Mouse (Mus musculus) left cerebral cortex, postnatal 36 days (tissue): ENCODE measurements around the gene Slc39a12. TPM values are rescaled to one million over a fixed set of nuclear protein-coding genes. Genes with fewer than 3 reads are reported as not detected.

Source experiments
- DNase-seq, 2 experiments: peaks; one replicate each; pipeline ENCODE4 v3.0.0; 2021 to 2022; ENCODE audit warnings: low spot score in 2 of 2, mixed read lengths in 1 of 2
- intact Hi-C: fragments of 180-260 bp; cut with DNase I; formaldehyde crosslinking; loops from one replicate; pipeline ENCODE4 v1.15.1; 2025
- total RNA-seq, 2 experiments: library from RNA; stranded (reverse); gene quantifications; 2 replicates each; pipeline ENCODE4 v1.2.3; 2021

Slc39a12 gene
- 10 to 100 TPM; 35.6 to 38.1 TPM for total RNA-seq

DNA sequence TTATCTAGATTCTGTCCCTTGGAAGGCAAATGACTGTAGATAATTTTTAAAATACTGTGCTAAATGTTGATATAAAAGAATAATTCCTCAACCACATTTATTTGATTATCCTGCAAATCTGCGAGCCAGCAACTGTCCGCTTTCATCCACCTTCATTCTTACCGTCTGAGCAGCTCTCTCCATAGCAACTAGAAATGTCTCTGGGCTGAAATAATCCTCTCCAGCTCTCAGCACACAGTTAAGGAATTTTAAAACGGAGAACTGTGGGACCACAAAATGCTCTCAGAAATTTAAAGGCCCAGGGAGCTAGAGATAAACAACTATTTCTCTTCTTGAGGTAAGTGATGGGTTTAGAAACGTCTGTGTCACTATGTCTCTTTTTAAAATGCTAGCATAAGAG lies at the start of gene Slc39a12:
Slc39a12 (plus strand) TSS at position 155 of the 400 bp plus-strand sequence.
- intact Hi-C loops = loop anchor here (2.0 kb wide), 1 partner anchor 45 kb away; no protein-coding TSS in a partner anchor
- DNase-seq = no peak

DNA sequence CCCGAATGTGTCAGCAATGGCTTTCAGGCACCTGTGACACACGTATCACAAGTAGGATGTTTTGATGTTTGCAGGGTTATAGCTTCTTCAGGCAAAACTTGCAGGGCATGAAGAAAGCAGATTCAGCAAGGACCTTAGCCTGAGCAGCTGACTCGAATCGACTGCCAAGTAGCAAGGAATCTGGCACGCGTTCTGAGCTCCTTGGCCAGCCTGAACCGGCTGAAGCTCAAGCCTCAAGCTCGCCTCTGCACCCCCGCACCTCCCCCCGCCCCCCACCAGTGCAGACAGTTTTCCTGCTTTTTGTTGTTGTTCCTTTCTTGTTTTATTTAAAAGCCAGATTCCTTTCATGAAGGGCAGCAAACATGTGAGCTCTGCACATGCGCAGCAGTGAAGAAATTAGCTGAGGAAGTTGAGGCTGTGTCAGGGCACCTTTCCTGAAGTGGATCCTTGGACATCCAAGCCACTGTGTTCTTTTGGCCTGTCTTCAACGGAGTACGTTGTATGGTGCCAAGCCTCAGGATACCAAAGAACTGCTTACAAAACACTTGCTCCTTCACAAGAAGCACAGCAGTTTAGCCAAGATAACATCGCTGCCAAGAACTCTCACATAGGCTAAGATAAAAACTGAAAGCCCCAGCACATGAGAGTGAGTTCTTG lies 46.3 kb upstream of the Slc39a12 start:
- peak; percentile 48 to 53 for DNase-seq
- intact Hi-C loops = loop anchor here (2.0 kb wide), 1 partner anchor 47 kb away; the partner anchor contains the start of gene Slc39a12

DNA sequence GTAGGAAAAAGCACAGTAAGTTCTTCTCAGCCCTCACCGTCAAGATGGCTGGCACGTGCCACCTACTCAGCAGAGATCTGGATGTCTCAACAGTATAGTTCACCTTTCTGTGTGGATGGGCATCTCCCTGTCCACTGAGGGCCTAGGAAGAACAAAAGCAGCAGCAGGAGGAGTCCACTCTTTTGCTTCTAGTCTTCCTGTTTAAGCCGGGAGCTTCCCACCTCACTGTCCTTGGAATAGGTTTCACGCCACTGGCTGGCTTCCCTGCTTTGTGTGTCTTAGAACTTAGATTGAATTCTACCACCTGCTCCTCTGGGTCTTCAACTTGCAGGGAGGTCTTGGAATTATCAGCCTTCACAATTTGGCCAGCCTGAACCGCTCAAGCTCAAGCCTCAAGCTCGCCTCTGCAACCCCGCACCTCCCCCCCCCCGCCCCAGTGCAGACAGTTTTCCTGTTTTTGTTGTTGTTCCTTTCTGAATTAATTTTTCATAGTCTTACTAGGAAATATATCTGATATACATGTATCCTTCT lies 45.7 kb upstream of the Slc39a12 start:
- intact Hi-C loops = loop anchor here (2.0 kb wide), 1 partner anchor 46 kb away; the partner anchor contains the start of gene Slc39a12
- DNase-seq = no peak

DNA sequence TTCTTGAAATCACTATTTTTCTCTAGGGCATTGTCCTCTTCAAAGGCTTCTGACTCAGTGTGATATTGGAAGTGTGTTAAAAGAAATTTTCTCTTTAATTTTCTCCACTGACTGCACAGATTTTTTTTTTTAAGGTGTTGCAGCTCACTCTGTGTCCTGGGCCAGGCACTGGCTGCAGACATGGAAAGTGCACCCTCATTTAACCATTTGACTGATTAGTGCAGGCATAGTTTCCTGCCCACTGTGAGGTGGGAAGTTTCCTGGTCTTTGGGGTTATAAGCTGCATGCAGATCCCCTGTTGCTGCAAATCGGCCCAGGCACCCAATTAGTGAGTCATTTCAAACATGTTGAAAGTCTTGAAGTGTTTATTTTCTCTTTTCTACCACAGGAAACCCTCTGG lies 740 bp downstream of the Slc39a12 start:
- DNase-seq = no peak
- intact Hi-C loops = loop anchor here (2.0 kb wide), 1 partner anchor 46 kb away; no protein-coding TSS in a partner anchor

DNA sequence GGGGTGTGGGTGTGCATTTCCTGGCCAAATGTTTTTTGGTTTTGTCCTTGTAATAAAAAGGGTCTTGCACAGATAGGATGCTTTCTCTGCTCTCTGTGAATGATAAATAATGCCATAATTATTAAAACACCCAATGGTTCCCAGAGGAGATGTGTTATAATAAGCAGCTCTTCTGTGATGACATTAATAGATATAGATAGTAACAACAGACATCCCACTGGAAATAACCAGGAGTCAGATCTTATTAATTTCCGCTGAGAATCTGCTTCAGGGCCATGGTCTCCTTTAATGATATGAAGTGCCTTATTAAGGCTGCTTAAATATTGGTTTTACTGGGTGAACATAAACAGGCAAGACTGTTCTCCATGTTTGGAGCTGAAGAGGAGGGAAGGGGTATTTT lies 2.8 kb downstream of the Slc39a12 start:
- intact Hi-C loops = no loop called here
- DNase-seq = no peak

DNA sequence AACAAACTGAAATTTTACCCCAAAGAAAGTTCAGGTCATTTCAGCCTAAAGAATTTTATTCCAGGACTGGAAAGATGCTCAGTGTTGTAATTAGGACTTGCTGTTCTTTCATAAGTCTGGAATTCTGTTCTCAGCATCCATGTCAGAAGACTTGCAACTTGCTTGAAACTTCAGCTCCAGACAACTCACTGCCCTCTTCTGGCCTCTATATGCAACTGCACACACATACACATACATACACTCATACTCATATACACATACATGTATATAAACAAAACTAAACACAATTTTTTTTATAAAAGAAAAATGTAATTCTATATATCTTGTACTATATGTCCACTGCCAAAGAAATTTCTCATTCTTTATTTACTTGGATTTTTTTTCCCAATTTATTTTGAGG lies 14.9 kb downstream of the Slc39a12 start:
- intact Hi-C loops = no loop called here
- DNase-seq = no peak

DNA sequence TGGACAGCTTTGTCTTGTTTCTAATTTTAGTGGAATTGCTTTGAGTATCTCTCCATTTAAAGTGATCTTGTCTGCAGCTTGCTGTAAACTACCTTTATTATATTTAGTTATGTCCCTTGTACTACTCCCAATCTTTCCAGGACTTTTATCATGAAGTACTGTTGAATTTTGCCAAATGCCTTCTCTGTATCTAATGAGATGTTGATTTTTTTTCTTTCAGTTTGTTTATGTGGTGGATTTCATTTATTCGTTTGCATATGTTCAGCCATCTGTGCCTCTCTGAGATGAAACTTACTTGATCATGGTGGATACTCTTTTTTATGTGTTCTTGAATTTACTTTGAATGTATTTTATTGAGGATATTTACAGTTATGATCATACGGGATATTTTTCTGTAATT lies 40.9 kb downstream of the Slc39a12 start:
- no peak for DNase-seq
- intact Hi-C loops = no loop called here

DNA sequence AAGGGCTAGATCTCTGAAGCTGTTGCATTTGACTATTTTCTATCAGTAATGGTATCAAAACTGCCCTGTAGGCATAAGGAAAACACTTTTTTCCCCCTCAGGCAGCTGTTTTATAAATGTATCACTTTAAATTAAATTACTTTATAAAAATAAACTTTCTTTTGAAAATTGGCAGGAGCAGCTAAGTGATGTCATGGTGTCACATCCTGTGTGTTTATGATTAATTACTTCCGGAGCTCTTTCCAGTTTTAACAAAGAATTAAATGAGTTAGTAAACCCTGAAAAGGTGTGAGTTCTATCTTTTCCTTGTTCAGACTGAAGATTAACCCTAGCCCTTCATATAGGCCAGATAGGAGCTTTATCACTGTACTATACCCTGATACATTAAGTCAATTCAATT lies 59.2 kb downstream of the Slc39a12 start:
- intact Hi-C loops = no loop called here
- no peak for DNase-seq

DNA sequence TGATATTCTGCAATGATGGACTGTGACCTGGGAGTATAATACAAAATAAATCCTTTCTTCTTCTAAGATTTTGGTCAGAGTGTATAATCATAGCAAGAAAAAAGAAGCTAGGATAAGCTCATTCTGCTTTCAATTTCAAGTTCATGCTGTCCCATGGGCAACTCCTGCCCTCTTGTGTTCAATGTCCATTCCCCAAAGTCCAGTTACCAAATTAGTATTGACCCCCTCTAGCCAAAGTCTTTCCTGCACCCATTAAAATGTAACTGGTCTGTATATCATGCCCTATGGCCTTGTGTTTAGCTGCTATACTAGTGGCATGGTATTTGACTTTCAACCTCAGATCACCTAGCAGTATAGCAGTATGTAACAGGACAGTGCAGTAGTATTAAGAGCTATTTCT lies 62.8 kb downstream of the Slc39a12 start:
- DNase-seq = no peak
- intact Hi-C loops = no loop called here

DNA sequence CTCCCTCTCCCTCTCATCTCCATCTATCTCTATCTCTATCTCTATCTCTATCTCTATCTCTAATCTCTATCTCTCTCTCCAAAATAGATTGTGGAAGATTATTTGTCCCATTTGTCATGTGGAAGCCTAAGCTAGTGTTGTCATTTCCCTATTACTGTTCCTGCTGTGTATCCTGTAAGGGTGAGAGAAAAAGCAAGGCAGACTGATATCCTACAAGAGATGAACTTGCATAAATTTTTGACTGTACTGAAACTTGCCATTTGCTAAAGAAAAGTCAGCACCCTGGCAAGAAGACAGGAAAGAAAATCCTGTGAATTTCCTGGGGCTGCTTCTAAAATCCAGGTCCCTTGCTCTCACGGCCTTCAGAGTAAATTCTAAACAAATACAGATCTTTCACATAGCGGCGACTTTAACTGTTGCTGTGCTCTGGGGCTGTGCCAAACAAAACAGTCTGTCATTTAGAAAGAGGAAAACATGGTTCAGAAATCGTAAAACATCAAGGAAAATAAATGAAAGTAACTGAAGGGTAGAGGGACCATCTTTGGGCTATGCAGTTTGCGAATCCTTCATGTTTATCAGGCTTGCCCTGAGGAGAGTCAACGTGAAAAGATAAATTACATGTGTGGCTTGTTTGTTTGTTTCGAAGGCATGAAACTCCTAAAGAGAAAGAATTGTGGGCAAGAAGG lies 67.0 kb downstream of the Slc39a12 start:
- intact Hi-C loops = no loop called here
- DNase-seq = no peak

DNA sequence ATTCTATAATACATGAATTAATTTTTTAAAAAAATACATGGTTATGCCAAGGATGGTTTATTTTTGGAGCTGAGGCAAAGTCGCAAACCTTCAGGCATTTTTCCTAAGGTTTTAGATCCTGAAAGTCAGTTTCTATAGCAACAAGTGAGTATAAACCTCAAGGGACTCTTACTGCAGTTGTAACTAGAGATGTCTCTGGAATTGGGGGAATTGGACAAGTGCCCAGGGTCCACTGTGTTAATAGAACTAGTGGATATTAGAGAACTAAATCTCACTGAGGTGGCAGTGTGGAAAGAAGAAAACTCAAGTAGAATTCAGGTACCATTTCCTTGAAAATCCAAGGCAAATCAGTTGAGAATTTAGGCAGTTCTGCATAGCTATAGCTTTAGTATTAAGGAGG lies 76.3 kb downstream of the Slc39a12 start:
- no peak for DNase-seq
- intact Hi-C loops = no loop called here

DNA sequence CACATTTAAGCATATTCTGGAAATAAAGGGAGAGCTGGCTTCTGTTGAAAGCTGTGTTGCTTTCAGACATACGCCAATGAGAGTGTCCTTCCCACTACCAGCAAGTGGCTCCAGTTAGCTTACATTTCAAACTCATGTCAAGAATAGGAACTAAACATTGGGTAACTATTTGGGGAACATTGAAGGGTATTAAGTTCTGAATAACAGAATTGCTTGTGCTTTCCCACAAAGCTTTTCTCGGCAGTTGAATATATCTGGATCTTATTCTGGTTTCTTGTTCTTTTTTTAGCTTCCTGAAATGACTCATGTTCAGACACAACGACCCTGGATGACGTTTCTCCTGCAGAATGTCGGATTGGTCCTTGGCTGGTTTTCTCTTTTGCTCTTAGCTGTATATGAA lies 106.0 kb downstream of the Slc39a12 start:
- intact Hi-C loops = no loop called here
- no peak for DNase-seq

DNA sequence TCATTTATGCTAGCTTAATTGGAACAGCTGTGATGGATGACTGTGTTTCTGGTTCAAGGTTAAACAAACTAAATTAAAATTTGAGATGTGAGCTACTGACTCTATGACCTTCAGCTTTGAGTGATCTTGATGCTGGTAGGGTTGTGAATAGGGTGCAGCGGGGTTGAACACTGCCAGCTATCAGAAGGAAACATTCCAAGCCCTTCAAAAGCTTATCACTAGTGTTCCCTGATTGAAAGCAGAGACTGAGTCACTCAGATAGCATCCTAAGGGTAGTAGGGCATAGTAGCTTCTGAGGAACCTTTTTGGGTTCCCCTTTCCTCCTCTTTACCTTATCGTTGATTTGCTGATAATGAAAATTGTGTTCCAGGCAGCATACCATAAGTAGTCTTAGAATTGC lies 108.0 kb downstream of the Slc39a12 start:
- no peak for DNase-seq
- intact Hi-C loops = no loop called here

DNA sequence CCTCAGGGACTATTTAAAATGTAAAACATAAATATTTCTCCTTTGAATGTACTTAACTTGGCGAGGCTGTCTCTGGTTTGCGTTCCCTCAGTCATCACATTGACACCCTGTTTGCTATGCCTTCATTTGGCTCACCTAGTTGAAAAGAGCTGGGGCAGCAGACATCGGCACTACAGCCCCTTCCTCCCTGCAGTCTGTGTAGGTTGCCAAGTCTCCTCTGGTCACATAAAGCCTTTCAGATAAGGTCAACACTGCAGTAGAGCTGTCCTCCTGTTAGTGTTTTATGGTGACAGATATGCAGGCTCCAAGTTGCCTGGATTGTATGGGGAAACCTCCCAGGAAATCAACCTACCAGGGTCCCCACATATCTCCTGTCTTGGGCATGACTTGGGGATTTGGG lies 114.4 kb downstream of the Slc39a12 start:
- no peak for DNase-seq
- intact Hi-C loops = no loop called here

DNA sequence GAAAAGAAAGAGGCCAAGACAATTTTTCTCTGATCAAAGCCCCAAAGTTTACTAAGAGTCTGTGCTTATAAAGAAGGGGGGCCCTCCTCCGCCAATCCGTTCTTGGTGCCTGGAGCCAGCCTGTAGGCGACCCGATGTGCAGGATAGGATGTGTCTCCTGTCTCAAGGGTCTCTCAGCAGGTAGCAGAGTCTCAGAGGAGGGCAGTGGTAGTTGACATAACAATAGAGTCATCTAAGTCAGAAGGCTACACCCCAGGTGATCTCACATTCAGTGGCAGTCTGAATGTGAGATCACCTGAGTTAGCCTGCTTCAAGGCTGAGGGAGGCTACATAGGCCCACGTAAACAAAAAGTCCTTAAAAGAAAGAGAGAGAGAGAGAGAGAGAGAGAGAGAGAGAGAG lies 130.1 kb downstream of the Slc39a12 start:
- intact Hi-C loops = no loop called here
- DNase-seq = no peak

DNA sequence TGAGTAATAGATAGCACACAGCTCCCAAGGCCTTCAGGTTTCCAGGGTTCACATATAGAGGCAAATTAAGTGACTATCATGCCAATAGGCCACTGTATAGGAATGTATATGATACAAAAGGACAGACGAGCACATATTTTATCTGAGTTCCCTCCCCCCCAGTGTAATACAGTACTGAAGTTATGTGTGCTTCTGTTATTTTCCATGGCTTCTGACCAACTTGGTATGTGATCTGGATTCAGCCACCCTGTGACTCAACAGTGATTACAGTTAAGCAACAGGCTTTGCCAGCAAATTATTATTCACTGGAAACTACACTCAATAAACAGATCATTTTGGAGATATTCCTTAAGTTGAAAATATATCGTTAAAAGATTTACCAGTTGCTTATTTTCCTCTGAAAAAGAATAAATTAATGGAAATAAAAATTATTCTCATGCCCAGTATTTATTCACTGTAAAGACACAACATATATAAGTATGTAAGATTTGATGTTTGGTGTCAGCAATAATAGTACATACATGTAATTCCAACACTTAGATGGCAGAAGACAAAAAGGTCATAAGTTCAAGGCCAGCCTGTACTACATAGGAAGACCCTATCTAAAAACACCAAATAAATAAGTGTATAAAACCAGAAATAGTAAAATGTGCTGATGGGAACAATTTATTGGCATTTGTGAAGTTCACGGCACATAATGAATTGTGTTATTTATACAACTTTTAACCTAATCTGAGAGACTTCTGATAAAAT lies 146.4 kb downstream of the Slc39a12 start:
- no peak for DNase-seq
- intact Hi-C loops = no loop called here

DNA sequence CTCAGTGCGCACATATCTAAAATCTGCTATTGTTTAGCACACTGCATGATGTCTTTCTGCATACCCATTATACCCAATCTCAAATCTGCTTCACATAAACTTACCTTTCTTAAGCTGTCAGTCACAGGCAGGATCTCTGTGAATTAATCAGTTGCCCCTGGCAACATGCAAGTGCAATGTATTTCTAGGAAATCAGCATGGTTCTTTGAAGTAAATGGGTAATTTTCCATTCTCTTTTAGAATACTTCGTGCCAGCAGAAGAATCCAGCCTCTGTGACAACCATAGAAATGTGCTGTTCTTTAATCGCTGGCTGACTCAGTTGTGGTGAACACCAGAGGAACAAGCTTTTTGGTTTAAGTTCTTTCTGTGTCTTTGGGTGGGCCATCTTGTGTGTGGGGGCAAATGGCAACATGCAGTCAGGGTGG lies 147.1 kb downstream of the Slc39a12 start:
- intact Hi-C loops = no loop called here
- peak in 1 of 2 experiments; percentile 5 for DNase-seq

DNA sequence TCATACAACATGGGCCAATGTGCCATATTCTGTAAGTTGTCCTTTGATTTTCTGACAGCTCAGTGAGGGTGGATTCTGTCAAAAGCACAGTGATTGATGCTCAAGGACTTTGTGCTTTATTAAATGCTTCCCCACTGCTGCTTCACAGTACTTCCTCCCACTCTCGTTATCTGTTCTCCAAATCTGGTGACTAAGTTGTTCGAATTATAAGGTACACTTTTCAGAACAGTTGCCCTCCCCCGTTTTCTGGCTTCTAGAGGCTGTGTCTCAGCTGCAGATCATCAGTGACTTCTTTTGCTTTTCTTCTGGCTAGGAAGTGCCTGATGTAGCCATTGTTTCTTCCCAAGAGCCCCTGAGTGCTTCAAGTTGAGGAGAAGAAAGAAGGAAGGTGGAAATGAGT lies 149.7 kb downstream of the Slc39a12 start:
- intact Hi-C loops = no loop called here
- no peak for DNase-seq

DNA sequence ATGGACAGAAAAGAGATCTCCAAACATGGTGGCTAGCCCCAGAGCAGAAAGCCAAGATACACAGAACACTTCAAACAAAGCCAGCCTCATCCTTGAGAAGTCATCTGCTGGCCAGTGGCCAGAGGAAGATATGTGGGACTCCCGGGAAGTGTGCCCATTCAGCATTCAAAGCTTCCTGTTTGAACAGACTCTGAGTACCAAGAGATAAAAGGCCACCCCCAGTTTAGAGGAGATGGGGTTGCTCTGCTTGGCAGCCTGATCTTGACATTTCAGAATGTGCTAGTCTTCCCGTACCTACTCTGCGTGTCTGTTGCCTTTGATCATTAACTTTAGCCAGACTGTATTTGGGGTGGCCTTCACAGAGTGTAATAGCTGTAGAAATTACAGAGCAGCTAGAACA lies 155.2 kb downstream of the Slc39a12 start:
- intact Hi-C loops = no loop called here
- no peak for DNase-seq

DNA sequence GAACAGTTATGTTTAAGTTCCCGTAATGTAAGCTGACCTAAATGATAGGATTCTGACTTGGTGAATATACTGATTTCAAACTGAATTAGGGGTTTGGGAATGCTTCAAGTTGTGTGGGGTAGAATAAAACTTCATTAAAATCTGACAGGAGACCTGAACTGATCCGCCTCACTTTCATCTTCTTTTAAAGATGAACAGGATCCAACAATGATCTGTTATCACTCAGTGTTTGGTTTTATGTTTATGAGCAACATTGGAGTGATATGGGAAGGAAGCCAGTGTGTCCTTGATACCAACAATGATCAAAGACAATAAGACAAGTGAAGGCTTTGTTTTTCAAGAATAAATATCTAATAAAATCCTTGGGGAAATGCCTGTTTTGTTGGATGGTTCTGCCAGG lies 155.7 kb downstream of the Slc39a12 start:
- intact Hi-C loops = no loop called here
- no peak for DNase-seq
